Mouse (Mus musculus): ENCODE measurements around the gene Rap1b. TPM values are rescaled to one million over a fixed set of nuclear protein-coding genes. Genes with fewer than 3 reads are reported as not detected.

The Rap1b gene
- polyA plus RNA-seq, 1 experiment from 2014 or later, result 138 TPM

GRCm38 (mm10) chr10:117764598-117764997 lies 81.2 kb downstream of the Rap1b start:
- Histone ChIP-seq H3K9me3 (no peaks in the 10 kb centered on the region), H3K9ac (replicated peaks) (no peak overlapping the region), H3K4me1 (no peaks in the 10 kb centered on the region), H3K4me2 (replicated peaks) (no peak overlapping the region), H3K4me3 (no peak overlapping the region), H3K27me3 (no peaks in the 10 kb centered on the region), H3K27ac (replicated peaks) (no peak overlapping the region), H3K36me3 (peaks cover 83% of the 10 kb centered on the region)
- no peak for ATAC-seq (ENCODE audit: low FRiP score, low read depth)
- WGBS, result 89% methylated on average over 6 of the region's 6 CpGs

Other genes starting within 250 kb of the Rap1b start
- 3.7 and 4.2 TPM in 2 replicates for gene Cpm, start 216.5 kb downstream of the Rap1b start, polyA plus RNA-seq (2016; fragmentation: Nextera tagmentation; extraction: Ambion mirVana)
- gene Mdm2, start 135.3 kb downstream of the Rap1b start, polyA plus RNA-seq (2016; fragmentation: Nextera tagmentation; extraction: Ambion mirVana), result 74.5 and 83.8 TPM in 2 replicates
- gene Slc35e3, start 99.7 kb downstream of the Rap1b start, polyA plus RNA-seq (2016; fragmentation: Nextera tagmentation; extraction: Ambion mirVana), result 37.3 and 41.4 TPM in 2 replicates
- gene Nup107, start 53.3 kb downstream of the Rap1b start, polyA plus RNA-seq (2016; fragmentation: Nextera tagmentation; extraction: Ambion mirVana), result 73.3 and 77.5 TPM in 2 replicates